Mouse (Mus musculus) bone marrow, adult 2 months (tissue): ENCODE data around the gene Ptprg.

Source experiments
- CTCF ChIP-seq: fragments of 200-500 bp; IDR thresholded peaks from 2 replicates; pipeline ENCODE4 v1.5.1; 2011; ENCODE audit warnings: low read length, control low read depth; ENCODE audit not compliant: control insufficient read depth, insufficient read depth
- POLR2A ChIP-seq: fragments of 200-500 bp; IDR thresholded peaks from 2 replicates; pipeline ENCODE4 v1.6.1; 2011; ENCODE audit warnings: low read depth, mild to moderate bottlenecking, control low read depth, low read length, borderline replicate concordance; ENCODE audit not compliant: control insufficient read depth

DNA sequence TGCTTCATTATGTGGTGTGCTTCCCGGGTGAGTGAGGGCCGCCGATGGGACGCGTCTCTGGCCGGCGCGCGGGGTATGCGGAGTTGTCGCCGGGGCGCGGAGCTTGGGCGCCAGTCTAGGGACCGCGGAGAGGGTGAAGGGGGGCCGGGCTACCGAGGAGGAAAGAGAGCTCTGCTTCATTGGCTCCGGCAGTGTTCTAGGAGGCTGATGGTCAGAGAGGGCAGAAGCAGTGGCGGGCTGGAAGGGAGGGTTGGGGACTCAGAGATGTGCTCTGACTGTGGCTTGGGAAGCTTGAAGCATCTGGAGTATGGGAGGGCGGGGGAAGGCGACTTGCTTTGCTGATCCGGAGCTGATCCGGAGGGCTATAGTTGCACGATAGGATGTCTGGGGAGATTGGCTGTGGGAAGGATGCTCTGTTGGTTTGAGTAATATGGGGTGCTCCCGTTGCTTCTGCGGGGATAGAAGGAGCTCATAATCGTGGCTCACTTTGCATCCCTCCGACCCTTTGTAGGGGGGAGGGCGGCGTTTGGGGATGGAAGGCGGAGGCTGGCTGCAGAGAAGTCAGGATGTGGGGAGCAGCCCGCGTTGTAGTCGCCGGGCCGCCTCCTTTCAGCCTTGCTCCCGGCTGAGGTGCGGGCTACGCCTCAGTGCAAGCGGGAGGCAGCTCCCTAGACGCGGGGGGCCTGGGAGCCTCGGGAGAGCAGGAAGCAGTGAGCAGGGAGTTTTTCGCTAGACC is 1.1 kb downstream of the Ptprg start:
- no peak for TF ChIP-seq POLR2A
- TF ChIP-seq CTCF = no peak
